Mouse (Mus musculus) hindbrain, embryonic 13.5 days (tissue): ENCODE results near the gene Gstp3. TPM values are rescaled to one million over a fixed set of nuclear protein-coding genes. Genes with fewer than 3 reads are reported as not detected.
"Not testable (repeated sequence)": the region's sequence is repeated elsewhere in the genome, so short reads cannot be mapped to it uniquely, and the experiment has no call there.

Source experiments
- ATAC-seq: fragments of 200-750 bp; cut with Nextera tagmentation; 2 replicates; pipeline ENCODE4 v1.8.0; 2017; ENCODE audit warnings: moderate TSS enrichment; ENCODE audit not compliant: low FRiP score
- H3K27ac ChIP-seq: fragments of 300-500 bp; sonication (generic); 2 replicates; pipeline ENCODE4 v1.5.1; 2015; ENCODE audit warnings: inconsistent platforms, mild to moderate bottlenecking, moderate library complexity
- H3K27me3 ChIP-seq: fragments of 300-500 bp; sonication (generic); 2 replicates; pipeline ENCODE4 v1.6.1; 2015; ENCODE audit warnings: mild to moderate bottlenecking, inconsistent platforms
- H3K36me3 ChIP-seq: fragments of 300-500 bp; sonication (generic); 2 replicates; pipeline ENCODE4 v1.6.1; 2015; ENCODE audit warnings: mild to moderate bottlenecking, inconsistent platforms
- H3K4me1 ChIP-seq: fragments of 300-500 bp; sonication (generic); replicated peaks from 2 replicates; pipeline ENCODE4 v1.6.1; 2015; ENCODE audit warnings: inconsistent platforms
- H3K4me2 ChIP-seq: fragments of 300-500 bp; sonication (generic); 2 replicates; pipeline ENCODE4 v1.6.1; 2015; ENCODE audit warnings: inconsistent platforms, mild to moderate bottlenecking, moderate library complexity
- H3K4me3 ChIP-seq: fragments of 300-500 bp; sonication (generic); 2 replicates; pipeline ENCODE4 v1.5.1; 2015; ENCODE audit warnings: mild to moderate bottlenecking, inconsistent platforms
- H3K9ac ChIP-seq: fragments of 300-500 bp; sonication (generic); 2 replicates; pipeline ENCODE4 v1.6.1; 2015; ENCODE audit warnings: mild to moderate bottlenecking, inconsistent platforms
- H3K9me3 ChIP-seq: fragments of 300-500 bp; sonication (generic); 2 replicates; pipeline ENCODE4 v1.6.1; 2016; ENCODE audit warnings: inconsistent platforms
- WGBS: fragments of 180-500 bp; shearing (Covaris S2); methylation state at CpG from one replicate; pipeline ENCODE4 v1.1.7; 2015; 5-methylcytosine and 5-hydroxymethylcytosine counted together
- polyA plus RNA-seq: library from polyadenylated mRNA; unstranded; fragments of >200 nt; fragmentation: Nextera tagmentation; extraction: Ambion mirVana; gene quantifications from 2 replicates; pipeline ENCODE4 v1.2.1, GENCODE M21; 2015

Gene Gstp3
- polyA plus RNA-seq, 1 experiment from 2014 or later = not detected

DNA sequence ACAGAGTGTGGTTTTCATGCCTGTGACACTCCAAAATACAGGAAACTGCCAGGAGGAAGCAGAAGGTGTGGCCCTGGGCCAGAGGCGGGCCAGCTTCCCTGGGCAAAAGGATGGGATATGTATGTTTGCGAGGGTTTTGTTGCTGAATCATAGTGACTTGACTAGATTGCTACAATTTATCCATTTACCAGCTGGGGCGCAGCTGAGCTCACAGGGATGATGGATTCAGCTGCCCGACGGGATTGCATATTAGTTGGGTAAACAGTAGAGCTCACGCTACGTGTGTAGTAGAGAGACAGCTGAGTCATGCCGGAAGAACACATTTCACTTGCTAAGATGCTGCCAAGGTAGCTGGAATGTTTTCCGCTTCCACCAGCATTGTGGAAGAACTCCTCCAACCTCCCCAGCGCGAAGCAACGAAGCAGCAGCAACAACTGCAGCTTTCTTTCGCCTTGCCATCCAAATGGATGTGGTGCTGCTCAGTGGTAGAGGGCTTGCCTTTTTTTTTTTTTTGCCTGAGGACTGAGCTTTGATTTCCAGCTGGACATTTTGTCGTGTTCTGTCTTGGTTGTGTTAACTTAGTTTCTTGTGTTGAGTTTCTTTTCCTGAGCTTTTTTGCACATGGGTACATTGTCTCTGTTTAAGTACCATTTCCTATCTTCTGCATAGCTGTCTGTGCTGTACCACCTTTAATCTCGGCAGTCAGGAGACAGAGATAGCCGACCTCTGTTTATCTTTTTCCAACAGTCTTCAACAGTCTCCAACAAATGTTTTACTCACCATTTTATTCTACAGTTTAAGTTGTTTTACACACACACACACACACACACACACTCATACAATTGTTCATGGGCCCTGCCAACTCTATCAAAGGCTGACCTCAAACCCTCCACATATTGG is 13.2 kb downstream of the Gstp3 start, which contains the start of gene Gstp2:
Gstp2 (minus strand) TSS at position 58 of the 900 bp plus-strand sequence.
- Histone ChIP-seq H3K27ac (no peak within 1 kb of the TSS), H3K36me3 (no peaks in the 10 kb centered on the region), H3K27me3 (no peaks in the 10 kb centered on the region), H3K9me3 (no peaks in the 10 kb centered on the region), H3K4me2 (0 out of 2 replicates have a peak within 1 kb of the TSS, but pooled peaks have one; percentile 29), H3K9ac (no peak within 1 kb of the TSS), H3K4me1 (no peaks in the 10 kb centered on the region), H3K4me3 (no peak within 1 kb of the TSS)
- WGBS = 55% methylated on average over 16 of the region's 16 CpGs
- no peak for ATAC-seq

DNA sequence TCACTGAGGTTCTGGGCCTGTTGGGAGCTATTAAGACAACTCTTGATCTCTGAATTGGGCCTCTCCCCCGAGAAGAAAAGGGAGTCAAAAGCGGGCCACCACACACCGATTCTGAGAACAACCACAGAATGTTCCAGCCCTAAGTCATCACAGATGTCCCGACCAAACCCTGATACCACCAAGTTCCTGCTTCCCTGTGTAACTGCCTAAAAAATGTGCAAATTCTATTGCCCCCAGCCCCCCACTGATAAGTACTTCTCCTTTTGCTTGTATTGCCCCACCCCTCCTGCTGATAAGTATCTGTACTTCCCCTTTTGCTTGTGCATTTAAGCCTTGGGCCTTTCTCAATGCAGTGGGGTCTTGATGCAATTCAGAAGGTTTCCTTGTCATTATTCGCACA is 15.3 kb downstream of the Gstp3 start:
- H3K4me3 ChIP-seq, H3K9me3 ChIP-seq, H3K27ac ChIP-seq, H3K9ac ChIP-seq, H3K4me2 ChIP-seq, H3K36me3 ChIP-seq, H3K27me3 ChIP-seq, H3K4me1 ChIP-seq, ATAC-seq: not testable (repeated sequence)
- WGBS = 90% methylated on average over 5 of the region's 5 CpGs

DNA sequence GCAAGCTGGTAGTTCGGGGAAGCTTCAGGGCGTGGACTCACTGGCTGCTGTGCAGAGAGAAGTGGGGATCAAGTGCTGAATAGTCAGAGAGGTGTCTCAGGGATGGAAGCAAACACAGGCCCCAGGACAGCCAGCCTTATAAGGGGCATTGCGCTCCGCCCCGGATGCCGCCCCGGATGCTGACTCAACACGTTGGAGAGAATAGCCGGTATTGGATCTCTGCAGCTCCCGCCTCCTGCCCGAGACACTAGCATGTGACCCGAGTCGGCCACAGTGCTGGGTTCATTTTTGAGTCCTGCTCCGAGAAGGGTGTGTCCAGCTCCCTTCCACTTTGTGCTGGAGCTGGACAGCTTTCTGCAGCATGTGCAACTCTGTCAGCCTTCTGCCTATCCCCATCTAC is 17.2 kb downstream of the Gstp3 start:
- Histone ChIP-seq H3K9ac (0 out of 2 replicates have a peak overlapping the region, but pooled peaks have one; percentile 35), H3K27me3 (no peaks in the 10 kb centered on the region), H3K9me3 (no peaks in the 10 kb centered on the region), H3K4me3 (no peak overlapping the region), H3K4me1 (peaks cover 12% of the 10 kb centered on the region), H3K4me2 (no peak overlapping the region), H3K36me3 (no peaks in the 10 kb centered on the region), H3K27ac (no peak overlapping the region)
- WGBS = 72% methylated on average over 14 of the region's 14 CpGs
- ATAC-seq = no peak

DNA sequence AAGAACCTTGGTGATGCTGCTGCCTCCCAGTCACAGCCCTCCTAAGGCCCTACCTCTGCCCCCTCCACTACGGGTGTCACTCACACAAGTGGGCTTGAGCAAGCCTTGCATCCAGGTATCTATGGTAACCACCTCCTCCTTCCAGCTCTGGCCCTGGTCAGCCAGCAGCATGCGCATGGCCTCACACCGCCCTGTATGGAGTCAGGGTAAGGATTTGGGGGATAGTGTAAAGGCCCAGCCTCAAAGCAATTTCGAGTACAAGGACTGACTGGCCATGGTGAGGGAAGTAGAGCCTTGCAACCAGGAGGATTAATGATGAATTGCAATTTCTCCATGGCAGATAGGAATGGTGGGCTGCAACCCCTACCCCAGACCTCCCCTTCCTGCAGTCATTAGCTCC is 17.9 kb downstream of the Gstp3 start:
- not testable (repeated sequence) for H3K36me3 ChIP-seq, H3K4me3 ChIP-seq
- WGBS = 94% methylated on average over 4 of the region's 4 CpGs

DNA sequence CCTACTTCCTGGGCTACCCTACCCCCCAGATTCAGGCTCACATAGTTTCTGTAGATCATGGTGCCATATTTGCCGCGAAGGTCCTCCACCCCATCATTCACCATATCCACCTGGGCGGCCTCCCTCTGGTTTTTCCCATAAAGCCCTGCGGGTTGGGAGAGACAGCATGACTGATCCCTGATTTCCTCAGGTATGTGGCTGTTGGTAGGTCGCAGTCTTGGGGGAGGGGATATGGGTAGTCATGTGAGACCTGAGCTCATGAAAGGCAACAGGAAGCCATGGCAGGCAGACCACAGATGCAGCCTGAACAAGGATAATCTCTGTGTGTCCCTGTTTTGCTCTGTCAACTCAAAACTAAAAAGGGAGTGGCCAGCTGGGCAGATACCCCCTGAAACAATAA is 18.4 kb downstream of the Gstp3 start:
- 88% methylated on average over 5 of the region's 5 CpGs for WGBS
- not testable (repeated sequence) for H3K27me3 ChIP-seq, H3K9me3 ChIP-seq, H3K27ac ChIP-seq, H3K4me3 ChIP-seq, H3K4me2 ChIP-seq, H3K9ac ChIP-seq, H3K36me3 ChIP-seq, ATAC-seq
- peaks cover 21% of the 10 kb centered on the region for H3K4me1 ChIP-seq

More for the DNA sequence above, 17.9 kb downstream of the Gstp3 start:
- ATAC-seq, H3K9ac ChIP-seq, H3K27ac ChIP-seq, H3K27me3 ChIP-seq, H3K9me3 ChIP-seq, H3K4me2 ChIP-seq: not testable (repeated sequence)
- H3K4me1 ChIP-seq = peaks cover 15% of the 10 kb centered on the region

DNA sequence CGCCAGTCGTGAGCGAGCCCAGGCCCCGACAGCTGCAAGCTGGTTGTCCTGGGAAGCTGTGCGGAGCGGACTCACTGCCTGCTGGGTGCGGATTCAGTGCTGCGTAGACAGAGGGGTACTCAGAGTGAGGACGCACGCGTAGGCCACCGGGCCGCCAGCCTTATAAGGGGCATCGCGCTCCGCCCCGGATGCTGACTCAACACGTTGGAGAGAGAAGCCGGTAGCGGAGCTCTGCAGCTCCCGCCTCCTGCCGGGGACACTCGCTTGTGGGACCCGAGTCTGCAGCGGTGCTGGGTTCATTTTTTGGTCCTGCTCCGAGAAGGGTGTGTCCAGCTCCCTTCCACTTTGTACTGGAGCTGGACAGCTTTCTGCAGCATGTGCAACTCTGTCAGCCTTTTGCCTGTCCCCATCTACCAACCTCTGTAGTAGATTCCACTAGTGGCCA is 21.6 kb downstream of the Gstp3 start, which contains the start of gene Gstp1:
Gstp1 (minus strand) TSS at position 198 of the 445 bp plus-strand sequence.
- Histone ChIP-seq H3K4me3 (peak within 1 kb of the TSS; percentile 57), H3K36me3 (no peaks in the 10 kb centered on the region), H3K27me3 (no peaks in the 10 kb centered on the region), H3K9me3 (no peaks in the 10 kb centered on the region), H3K9ac (peak within 1 kb of the TSS; percentile 80), H3K4me2 (peak within 1 kb of the TSS; percentile 76), H3K4me1 (peaks cover 21% of the 10 kb centered on the region), H3K27ac (peak within 1 kb of the TSS; percentile 64; the same call in 1 of the 2 replicates)
- WGBS = 1% methylated on average over 23 of the region's 26 CpGs
- ATAC-seq = peak; percentile 83

DNA sequence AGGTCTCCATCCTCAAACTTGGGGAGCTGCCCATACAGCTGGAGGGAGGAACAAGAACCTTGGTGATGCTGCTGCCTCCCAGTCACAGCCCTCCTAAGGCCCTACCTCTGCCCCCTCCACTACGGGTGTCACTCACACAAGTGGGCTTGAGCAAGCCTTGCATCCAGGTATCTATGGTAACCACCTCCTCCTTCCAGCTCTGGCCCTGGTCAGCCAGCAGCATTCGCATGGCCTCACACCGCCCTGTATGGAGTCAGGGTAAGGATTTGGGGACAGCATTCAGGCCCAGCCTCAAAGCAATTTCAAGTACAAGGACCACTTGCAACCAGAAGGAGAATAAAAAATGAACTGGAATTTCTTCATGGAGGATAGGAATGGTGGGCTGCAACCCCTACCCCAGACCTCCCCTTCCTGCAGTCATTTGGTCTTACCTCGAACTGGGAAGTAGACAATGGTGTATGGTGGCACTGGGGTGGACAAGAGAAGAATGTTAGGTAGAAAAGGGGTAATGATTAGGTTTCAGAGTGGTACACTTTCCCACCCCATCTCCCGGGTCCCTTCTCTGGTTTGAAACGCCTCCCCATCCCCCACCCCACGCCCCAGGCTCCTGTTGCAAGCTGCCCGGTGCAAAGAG is 22.1 kb downstream of the Gstp3 start:
- H3K36me3 ChIP-seq, H3K9me3 ChIP-seq, H3K27me3 ChIP-seq: not testable (repeated sequence)
- ATAC-seq = peak; percentile 64
- Histone ChIP-seq H3K27ac (peak overlapping the region; percentile 64; the same call in 1 of the 2 replicates), H3K4me2 (peak overlapping the region; percentile 76), H3K4me1 (peaks cover 21% of the 10 kb centered on the region), H3K9ac (peak overlapping the region; percentile 80), H3K4me3 (peak overlapping the region; percentile 57)
- WGBS = 33% methylated on average over 8 of the region's 8 CpGs

DNA sequence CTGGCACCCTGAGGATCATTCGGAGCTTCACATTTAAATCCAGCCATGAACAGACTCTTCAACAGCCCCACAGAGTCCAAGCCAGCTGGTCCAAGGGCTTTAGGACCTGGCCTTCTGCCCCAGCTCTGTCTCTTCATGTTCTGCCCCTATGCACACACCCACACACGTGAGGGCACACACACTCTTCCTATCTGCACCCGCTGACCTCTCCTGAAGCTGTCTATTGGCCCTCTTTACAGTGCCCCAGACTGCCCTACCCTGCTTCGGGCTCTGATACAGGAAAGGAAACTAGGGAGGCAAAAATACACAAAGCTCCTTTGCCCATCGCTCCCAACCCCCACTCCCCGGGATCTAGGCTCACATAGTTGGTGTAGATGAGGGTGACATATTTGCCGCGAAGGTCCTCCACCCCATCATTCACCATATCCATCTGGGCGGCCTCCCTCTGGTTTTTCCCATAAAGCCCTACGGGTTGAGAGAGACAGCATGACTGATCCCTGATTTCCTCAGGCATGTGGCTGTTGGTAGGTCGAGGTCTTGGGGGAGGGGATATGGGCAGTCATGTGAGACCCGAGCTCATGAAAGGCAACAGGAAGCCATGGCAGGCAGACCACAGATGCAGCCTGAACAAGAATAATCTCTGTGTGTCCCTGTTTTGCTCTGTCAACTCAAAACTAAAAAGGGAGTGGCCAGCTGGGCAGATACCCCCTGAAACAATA is 22.9 kb downstream of the Gstp3 start:
- Histone ChIP-seq H3K4me1 (peaks cover 21% of the 10 kb centered on the region), H3K27ac (no peak overlapping the region), H3K9ac (no peak overlapping the region), H3K4me2 (peak overlapping the region; percentile 34; the same call in 1 of the 2 replicates), H3K4me3 (no peak overlapping the region), H3K9me3 (no peaks in the 10 kb centered on the region), H3K27me3 (no peaks in the 10 kb centered on the region), H3K36me3 (no peaks in the 10 kb centered on the region)
- no peak for ATAC-seq
- WGBS = 68% methylated on average over 12 of the region's 12 CpGs

DNA sequence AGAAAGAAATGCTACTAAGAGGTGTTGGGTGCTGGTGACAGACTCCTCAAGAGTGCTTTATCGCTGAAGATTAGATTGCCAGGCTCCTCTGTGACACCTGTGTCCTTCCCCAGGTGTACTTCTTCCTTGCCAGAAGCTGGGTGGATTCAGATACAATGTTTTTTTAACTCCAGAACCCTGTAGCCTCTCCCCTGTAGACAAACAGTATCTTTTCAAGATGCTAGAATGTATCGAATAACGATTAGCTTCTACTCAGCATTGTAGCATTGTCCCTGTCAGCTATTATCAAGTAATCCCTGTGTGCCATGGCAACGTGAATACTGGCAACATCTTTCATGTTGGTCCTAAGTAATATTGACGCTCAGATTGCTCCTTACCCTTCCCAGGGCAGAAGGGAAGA is 25.6 kb downstream of the Gstp3 start:
- Histone ChIP-seq H3K27me3 (no peaks in the 10 kb centered on the region), H3K4me2 (no peak overlapping the region), H3K4me1 (peaks cover 21% of the 10 kb centered on the region), H3K36me3 (no peaks in the 10 kb centered on the region), H3K4me3 (no peak overlapping the region), H3K9ac (0 out of 2 replicates have a peak overlapping the region, but pooled peaks have one; percentile 19), H3K9me3 (no peaks in the 10 kb centered on the region), H3K27ac (no peak overlapping the region)
- 63% methylated on average over 5 of the region's 5 CpGs for WGBS
- no peak for ATAC-seq

DNA sequence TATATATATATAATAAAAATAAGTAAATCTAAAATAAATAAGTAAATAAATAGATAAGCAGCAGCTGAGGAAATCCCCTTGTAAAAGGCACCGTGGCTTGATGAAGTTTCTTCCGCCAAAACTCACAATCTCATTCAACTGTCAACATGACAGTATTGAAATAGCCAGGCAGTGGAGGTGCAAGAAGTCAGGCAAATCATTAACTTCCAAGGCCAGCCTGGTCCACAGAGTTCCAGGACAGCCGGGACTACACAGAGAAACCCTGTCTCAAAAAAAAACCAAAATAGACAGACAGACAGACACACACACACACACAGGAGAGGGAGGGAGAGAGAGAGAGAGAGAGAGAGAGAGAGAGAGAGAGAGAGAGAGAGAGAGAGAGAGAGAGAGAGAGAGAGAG is 26.1 kb downstream of the Gstp3 start:
- H3K27me3 ChIP-seq = no peaks in the 10 kb centered on the region
- H3K4me3 ChIP-seq = no peak overlapping the region
- no peak overlapping the region for H3K27ac ChIP-seq
- peaks cover 20% of the 10 kb centered on the region for H3K4me1 ChIP-seq
- H3K36me3 ChIP-seq = no peaks in the 10 kb centered on the region
- WGBS = 73% methylated on average over 3 of the region's 3 CpGs
- no peaks in the 10 kb centered on the region for H3K9me3 ChIP-seq
- no peak for ATAC-seq
- no peak overlapping the region for H3K9ac ChIP-seq
- no peak overlapping the region for H3K4me2 ChIP-seq

DNA sequence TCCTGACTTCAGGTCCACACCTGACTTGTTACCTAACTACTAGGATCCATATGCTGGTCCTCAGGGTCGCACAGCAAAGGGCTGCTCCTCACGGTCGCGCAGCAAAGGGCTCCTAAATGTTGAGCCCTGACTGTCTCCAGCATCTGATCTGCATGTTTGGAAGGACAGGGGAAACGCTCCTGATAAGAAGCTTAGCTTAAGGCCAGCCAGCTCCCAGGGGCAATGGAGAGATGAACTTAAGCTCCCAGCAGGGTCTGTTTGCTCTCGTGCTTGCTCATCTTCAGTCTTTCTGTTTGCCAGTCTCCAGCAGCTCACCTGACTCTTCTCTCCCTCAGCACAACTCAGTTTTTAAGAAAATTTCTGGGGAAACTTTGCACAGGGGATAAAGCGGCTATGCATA is 26.7 kb downstream of the Gstp3 start:
- no peak for ATAC-seq
- H3K36me3 ChIP-seq = no peaks in the 10 kb centered on the region
- no peak overlapping the region for H3K4me2 ChIP-seq
- H3K9me3 ChIP-seq = no peaks in the 10 kb centered on the region
- no peaks in the 10 kb centered on the region for H3K27me3 ChIP-seq
- peaks cover 15% of the 10 kb centered on the region for H3K4me1 ChIP-seq
- no peak overlapping the region for H3K9ac ChIP-seq
- H3K4me3 ChIP-seq = no peak overlapping the region
- H3K27ac ChIP-seq = no peak overlapping the region
- WGBS = 65% methylated on average over 7 of the region's 7 CpGs

DNA sequence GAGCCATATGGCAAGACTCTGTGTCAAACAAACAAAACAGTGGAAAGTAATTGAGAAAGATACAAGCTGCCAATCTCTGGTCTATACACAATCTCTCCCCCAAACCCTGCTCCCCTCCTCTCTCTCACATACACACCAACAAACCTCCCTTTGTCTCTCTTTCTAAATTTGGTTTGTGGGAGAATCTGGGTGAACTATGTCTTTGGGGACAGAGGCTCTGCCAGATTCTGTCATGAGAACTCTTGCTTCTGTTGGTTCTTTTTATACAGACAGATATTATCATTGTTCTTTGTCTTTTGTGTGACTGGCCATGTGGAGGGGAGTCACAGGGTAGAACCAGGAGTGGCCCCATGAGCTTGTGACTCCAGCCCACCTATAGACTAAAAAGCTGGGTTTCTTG is 31.8 kb downstream of the Gstp3 start:
- Histone ChIP-seq H3K27ac (no peak overlapping the region), H3K4me1 (no peaks in the 10 kb centered on the region), H3K4me3 (no peak overlapping the region), H3K27me3 (no peaks in the 10 kb centered on the region), H3K9me3 (no peaks in the 10 kb centered on the region), H3K4me2 (no peak overlapping the region), H3K9ac (no peak overlapping the region), H3K36me3 (no peaks in the 10 kb centered on the region)
- no peak for ATAC-seq
